Mouse (Mus musculus) CD4-positive naive resting alpha-beta T cell, adult 76 days (primary cell): Measurements from ENCODE around the gene Zbtb18. TPM values are rescaled to one million over a fixed set of nuclear protein-coding genes. Genes with fewer than 3 reads are reported as not detected.

Experiments used
- total RNA-seq: library from RNA; stranded (reverse); gene quantifications from one replicate; pipeline ENCODE4 v1.2.4, GENCODE M21; 2023

Zbtb18 gene
- 27.2 TPM for total RNA-seq

DNA sequence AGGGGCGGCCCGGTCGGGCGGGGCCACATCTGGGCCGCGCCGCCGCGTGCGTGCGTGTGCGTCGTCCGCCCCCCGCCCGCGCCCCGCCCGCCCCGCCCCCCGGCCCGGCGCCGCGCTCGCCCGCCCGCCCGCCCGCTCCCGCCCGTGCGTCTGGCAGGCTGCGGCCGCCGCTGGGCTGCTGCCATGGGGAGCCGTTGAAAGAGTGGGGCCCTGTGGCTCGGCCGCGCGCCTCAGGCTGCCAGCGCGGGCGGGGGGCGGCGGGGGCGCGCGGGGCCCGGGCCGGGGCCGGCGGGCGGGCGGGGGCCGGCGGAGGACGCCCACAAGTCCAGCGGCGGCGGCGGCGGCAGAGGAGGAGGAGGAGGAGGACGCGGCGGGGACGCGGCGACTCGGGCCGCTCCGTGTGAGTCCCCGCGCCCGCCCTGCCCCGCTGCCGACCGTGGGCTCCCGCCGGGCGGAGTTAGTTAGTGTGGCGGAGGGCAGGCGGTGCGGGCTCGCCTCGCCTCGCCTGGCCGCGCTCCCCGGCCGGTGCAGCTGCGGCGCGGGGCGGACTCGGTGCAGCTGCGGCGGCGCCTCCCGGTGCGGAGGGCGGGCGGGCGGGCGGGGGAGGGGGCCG is at the start of gene Zbtb18:
Zbtb18 (plus strand) TSS at position 156 of the 613 bp plus-strand sequence.

Other genes starting within 250 kb of the Zbtb18 start
- 47.8 TPM for gene Akt3, start 184.1 kb upstream of the Zbtb18 start, total RNA-seq